Mouse (Mus musculus) olfactory bulb, adult 2 months (tissue): ENCODE data around the gene Dppa5a. TPM values are rescaled to one million over a fixed set of nuclear protein-coding genes. Genes with fewer than 3 reads are reported as not detected.
A peak's percentile ranks its signal among the peaks of the same experiment; 100 is the strongest.
"Not testable (repeated sequence)": the region's sequence is repeated elsewhere in the genome, so short reads cannot be mapped to it uniquely, and the experiment has no call there.

Experiments used
- H3K27ac ChIP-seq: fragments of 200-500 bp; 2 replicates; pipeline ENCODE4 v1.5.1; 2012; ENCODE audit warnings: low read depth, low read length; ENCODE audit not compliant: insufficient read depth
- H3K4me1 ChIP-seq: fragments of 200-500 bp; 2 replicates; pipeline ENCODE4 v1.6.1; 2012; ENCODE audit warnings: low read length; ENCODE audit not compliant: control insufficient read depth, insufficient read depth
- H3K4me3 ChIP-seq: fragments of 200-500 bp; 2 replicates; pipeline ENCODE4 v1.5.1; 2012; ENCODE audit warnings: mild to moderate bottlenecking, low read depth, low read length, moderate library complexity; ENCODE audit not compliant: insufficient read depth
- CTCF ChIP-seq: fragments of 200-500 bp; IDR thresholded peaks from 2 replicates; pipeline ENCODE4 v1.5.1; 2012; ENCODE audit warnings: low read depth, mild to moderate bottlenecking, low read length, moderate library complexity; ENCODE audit not compliant: insufficient read depth
- POLR2A ChIP-seq: fragments of 200-500 bp; IDR thresholded peaks from 2 replicates; pipeline ENCODE4 v1.6.1; 2012; ENCODE audit warnings: mild to moderate bottlenecking, low read depth, low read length, moderate library complexity; ENCODE audit not compliant: insufficient read depth
- WGBS: fragments of 180-500 bp; shearing (Covaris S2); methylation state at CpG from one replicate; pipeline ENCODE4 v1.1.7; 2018; 5-methylcytosine and 5-hydroxymethylcytosine counted together
- polyA plus RNA-seq: library from polyadenylated mRNA; stranded (reverse); fragments of >200 nt; gene quantifications from 2 replicates; pipeline ENCODE4 v1.2.4, GENCODE M21; 2012; ENCODE audit warnings: low replicate concordance; ENCODE audit not compliant: missing spikeins, insufficient read depth, insufficient read length

Dppa5a gene
- polyA plus RNA-seq, 1 experiment: not detected

- not testable (repeated sequence) for H3K4me1 ChIP-seq, H3K27ac ChIP-seq, H3K4me3 ChIP-seq
- 10% methylated on average over 8 of the region's 8 CpGs for WGBS
- peak; percentile 60; the same call in 1 of the 2 replicates for TF ChIP-seq CTCF
Observed at GRCm38 (mm10) chr9:78340324-78340723, 27.7 kb downstream of the Dppa5a start.

- not testable (repeated sequence) for H3K27ac ChIP-seq, H3K4me1 ChIP-seq, H3K4me3 ChIP-seq
Observed at GRCm38 (mm10) chr9:78337050-78337449, 30.9 kb downstream of the Dppa5a start.

DNA sequence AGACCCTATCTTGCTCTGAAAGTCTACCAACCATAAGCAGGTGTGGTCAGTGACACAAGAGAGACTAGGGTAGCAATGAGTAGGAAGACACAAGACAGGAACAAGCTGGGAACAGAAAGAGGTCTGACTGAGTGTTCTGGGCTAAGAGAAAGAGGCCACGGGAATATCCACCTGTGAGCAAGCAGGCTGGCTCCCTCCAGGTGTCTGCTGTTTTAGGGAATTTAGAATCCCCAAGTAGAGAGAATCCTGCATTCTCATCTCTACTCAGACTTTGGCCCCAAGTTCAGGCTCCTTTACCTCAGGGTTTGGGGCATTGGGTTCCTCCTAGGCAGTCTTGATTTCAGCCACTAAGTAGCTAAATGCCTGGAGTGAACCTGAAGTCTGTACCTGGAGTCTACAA, 40.7 kb downstream of the Dppa5a start, which contains the start of gene Omt2b:
Gene Omt2b (plus strand): TSS at position 301 of the 400 bp plus-strand sequence.
- H3K4me3 ChIP-seq, H3K4me1 ChIP-seq, H3K27ac ChIP-seq: not testable (repeated sequence)
- WGBS: 92% methylated on average over 1 of the region's 1 CpGs

DNA sequence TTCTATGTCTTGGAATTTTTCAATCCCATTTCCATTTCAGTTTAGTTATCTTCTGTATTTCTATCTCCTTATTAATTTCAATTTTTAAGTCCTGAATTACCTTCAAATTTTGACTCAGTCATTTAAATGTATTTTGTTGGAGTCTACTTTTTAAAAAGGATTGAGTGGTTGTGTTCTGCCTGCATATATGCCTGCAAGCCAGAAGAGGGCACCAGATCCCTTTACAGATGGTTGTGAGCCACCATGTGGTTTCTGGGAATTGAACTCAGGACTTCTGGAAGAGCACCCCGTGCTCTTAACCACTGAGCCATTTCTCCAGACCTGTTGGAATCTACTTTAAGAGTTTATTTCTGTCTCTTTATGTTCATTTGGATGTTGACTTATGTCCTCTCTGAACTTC, 48.5 kb downstream of the Dppa5a start:
- Histone ChIP-seq H3K4me3 (no peak overlapping the region), H3K4me1 (no peaks in the 10 kb centered on the region), H3K27ac (no peak overlapping the region)
- 29% methylated on average over 1 of the region's 1 CpGs for WGBS
- TF ChIP-seq CTCF (no peak), POLR2A (no peak)

Other genes with a start within 250 kb of the Dppa5a start
- not detected in 2 replicates for gene Gsta4, start 185.4 kb downstream of the Dppa5a start, polyA plus RNA-seq
- not detected in 2 replicates for gene Gsta1, start 137.5 kb downstream of the Dppa5a start, polyA plus RNA-seq
- not detected in 2 replicates for gene Gm3776, start 111.0 kb downstream of the Dppa5a start, polyA plus RNA-seq
- gene Gm10639, start 78.3 kb downstream of the Dppa5a start, polyA plus RNA-seq: not detected in 2 replicates
- gene Omt2a, start 53.4 kb downstream of the Dppa5a start, polyA plus RNA-seq: not detected in 2 replicates
- gene Omt2b, start 40.6 kb downstream of the Dppa5a start, polyA plus RNA-seq: not detected in 2 replicates
- not detected in 2 replicates for gene Gsta2, start 12.4 kb downstream of the Dppa5a start, polyA plus RNA-seq
- not detected in 2 replicates for gene Ooep, start 10.5 kb upstream of the Dppa5a start, polyA plus RNA-seq
- gene Ddx43, start 27.6 kb upstream of the Dppa5a start, polyA plus RNA-seq: not detected in 2 replicates
- gene Cgas, start 75.1 kb upstream of the Dppa5a start, polyA plus RNA-seq: not detected in 2 replicates
- not detected in 2 replicates for gene Mto1, start 80.0 kb upstream of the Dppa5a start, polyA plus RNA-seq
- gene Gm17324, start 80.6 kb upstream of the Dppa5a start, polyA plus RNA-seq: not detected in 2 replicates
- gene Eef1a1, start 121.0 kb upstream of the Dppa5a start, polyA plus RNA-seq: 5,304 and 7,068 TPM in 2 replicates
- gene Slc17a5, start 219.9 kb upstream of the Dppa5a start, polyA plus RNA-seq: not detected in 2 replicates
- not detected in 2 replicates for gene Cd109, start 247.4 kb upstream of the Dppa5a start, polyA plus RNA-seq